Mouse (Mus musculus) E14TG2a.4 (cell line): ENCODE results near the gene Tmx2.

Experiments used
- CTCF ChIP-seq: conservative IDR thresholded peaks from 2 replicates; pipeline ENCODE4 v1.5.1; 2014; ENCODE audit warnings: low read length
- NANOG ChIP-seq: IDR thresholded peaks from 2 replicates; pipeline ENCODE4 v1.6.1; 2014; ENCODE audit warnings: borderline replicate concordance, low read length, mixed read lengths
- POU5F1 ChIP-seq: IDR thresholded peaks from 2 replicates; pipeline ENCODE4 v1.6.1; 2014; ENCODE audit warnings: low read length, borderline replicate concordance

- no peak for TF ChIP-seq CTCF
- TF ChIP-seq NANOG: no peak
- TF ChIP-seq POU5F1: no peak
Observed at GRCm38 (mm10) chr2:84707523-84707922, 28.6 kb upstream of the Tmx2 start.
